Mouse (Mus musculus): ENCODE measurements around the gene Manba.

The Manba gene

DNA sequence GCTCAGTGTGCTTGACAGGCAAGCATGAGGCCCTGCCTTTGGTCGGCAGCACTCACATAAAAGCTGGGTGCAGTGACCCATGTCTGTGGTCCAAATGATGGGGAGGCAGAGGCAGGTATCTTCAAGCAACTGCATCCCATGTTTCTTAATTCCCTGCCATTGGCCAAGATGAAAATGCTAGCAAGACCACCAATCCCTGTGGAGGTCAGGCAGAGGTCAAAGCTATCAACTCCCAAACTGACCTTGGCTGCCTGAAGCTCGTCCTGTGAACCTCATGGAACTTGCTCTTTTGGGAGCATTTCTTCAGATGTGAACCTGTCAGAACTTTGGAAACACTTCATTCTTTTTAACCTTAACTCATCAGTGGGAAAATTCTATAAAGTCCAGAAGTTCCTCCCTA, 46.4 kb downstream of the Manba start:
- no peak for DNase-seq

DNA sequence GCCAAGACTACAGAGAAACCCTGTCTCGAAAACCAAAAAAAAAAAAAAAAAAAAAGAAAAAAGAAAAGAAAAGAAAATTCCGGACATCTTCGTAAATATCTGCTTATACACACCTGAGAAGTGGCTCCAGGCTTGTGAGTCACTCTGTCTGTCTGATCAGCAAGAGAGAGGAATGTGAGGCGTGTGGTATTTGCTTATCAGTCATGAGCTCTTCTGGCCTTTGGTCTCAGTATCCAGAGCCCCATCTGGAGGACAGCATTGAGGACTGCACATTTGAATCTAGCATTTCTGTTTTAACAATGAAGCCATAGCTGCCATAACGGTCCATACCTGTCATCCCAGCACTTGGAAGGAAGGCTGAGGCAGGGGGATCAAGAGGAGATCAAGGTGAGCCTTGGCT, 48.7 kb downstream of the Manba start:
- peak in 1 of 2 experiments; percentile 16 for DNase-seq

- DNase-seq: no peak
These were observed 61.0 kb downstream of the Manba start for GRCm38 (mm10) chr3:135546212-135546923.

DNA sequence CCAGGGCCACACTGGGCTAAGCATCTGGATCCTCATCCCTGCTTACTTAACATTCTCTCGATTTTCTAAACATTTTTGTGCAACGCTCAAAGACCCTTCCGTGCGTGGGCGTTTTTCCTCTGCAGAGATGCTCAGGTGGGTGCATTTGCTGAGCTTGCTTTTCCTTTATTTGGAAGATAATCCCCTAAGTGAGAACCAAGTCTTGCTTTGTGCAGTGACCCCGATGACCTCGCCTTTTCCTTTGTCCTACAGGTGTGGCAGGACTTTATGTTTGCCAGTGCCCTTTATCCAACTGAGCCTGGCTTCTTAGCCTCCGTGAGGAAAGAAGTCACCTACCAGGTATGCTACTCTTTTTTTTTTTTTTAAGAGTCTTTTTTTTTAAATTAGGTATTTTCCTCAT, 61.9 kb downstream of the Manba start:
- no peak for DNase-seq

- no peak for DNase-seq
These were observed 67.5 kb downstream of the Manba start for GRCm38 (mm10) chr3:135552874-135553273.

DNA sequence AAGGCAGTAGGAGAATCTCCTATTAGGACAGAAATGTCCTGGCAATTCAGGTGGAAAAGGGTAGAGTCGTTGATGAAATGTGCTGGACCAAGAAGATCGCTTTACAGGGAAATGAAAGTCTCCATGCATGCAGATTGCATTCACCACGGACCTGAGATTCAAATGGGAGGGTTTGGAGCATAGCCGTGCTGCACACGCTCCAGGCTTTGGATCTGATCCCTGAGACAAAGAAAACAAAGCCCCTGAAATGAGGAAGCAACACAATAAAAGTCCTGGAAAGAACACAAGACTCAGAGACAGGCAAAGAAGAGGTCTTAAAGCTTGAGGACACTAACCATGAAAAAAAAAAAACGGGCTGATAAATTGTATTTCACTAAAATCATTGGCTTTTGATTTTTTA, 69.8 kb downstream of the Manba start:
- DNase-seq: no peak

GRCm38 (mm10) chr3:135556052-135556587, 70.7 kb downstream of the Manba start:
- DNase-seq: no peak

GRCm38 (mm10) chr3:135556851-135557662, 71.6 kb downstream of the Manba start:
- no peak for DNase-seq

- no peak for DNase-seq
These were observed 76.6 kb downstream of the Manba start for GRCm38 (mm10) chr3:135562036-135562435.

GRCm38 (mm10) chr3:135563163-135563689, 77.8 kb downstream of the Manba start:
- DNase-seq: no peak

DNA sequence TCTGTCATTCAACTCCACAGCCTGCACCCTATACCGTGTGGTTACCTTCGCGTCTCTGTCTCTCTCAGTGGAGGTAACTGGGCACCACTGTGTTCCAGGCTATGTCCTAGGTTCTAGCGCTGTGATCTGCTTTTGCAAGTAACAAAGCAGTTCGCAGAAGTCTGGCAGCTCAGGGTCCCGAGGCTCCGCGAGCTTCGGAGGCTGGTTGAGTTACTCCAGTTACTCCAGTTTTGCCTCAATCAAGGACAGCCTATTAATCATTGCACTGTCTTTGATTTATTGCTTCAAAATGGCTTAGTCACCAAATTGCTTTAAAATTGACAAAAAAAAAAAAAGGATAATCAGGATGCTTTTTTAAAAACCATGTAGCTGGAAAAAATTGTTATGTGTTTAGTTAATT, 79.3 kb downstream of the Manba start:
- DNase-seq: no peak

- DNase-seq: no peak
These were observed 79.9 kb downstream of the Manba start for GRCm38 (mm10) chr3:135565306-135565705.

- DNase-seq: no peak
These were observed 82.5 kb downstream of the Manba start for GRCm38 (mm10) chr3:135567888-135568287.

DNA sequence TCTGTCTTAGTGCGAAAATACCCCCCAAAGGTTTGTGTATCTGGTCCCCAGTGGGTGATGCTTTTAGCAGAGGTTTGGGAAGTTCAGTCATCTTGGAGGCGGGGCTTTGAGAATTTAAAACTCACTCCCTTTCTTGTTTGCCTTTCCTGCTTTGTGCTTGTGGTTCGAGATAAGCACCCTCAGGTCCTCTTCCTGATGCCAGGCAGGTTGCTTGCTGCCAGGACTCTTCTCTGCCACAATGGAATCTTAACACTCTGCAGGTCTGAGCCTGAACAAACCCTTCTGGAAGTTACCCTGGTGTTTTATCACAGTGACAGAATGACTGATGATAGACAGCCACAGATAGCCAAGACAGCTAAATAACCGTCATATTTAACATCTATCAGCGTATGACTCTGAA, 83.2 kb downstream of the Manba start:
- no peak for DNase-seq

DNA sequence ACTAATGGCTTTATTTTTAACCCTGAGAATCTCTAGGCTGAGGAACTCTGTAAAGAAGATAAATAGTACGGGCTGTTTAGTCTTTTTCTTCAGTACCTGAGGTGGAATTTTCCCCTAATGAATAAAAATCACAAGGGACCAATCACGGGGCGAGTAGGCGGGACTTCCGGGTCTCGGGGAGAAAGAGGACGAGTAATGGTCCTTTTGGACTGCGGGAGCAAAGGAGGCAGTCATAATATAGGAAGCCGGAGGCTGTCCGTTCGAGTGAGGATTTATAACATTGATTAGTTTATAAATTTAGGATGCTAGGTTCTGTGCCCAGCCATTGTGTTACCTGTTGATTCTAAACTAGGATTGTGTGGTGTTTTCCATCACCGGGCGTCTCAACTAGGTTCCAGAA, 86.1 kb downstream of the Manba start:
- peak; percentile 35 to 66 for DNase-seq

DNA sequence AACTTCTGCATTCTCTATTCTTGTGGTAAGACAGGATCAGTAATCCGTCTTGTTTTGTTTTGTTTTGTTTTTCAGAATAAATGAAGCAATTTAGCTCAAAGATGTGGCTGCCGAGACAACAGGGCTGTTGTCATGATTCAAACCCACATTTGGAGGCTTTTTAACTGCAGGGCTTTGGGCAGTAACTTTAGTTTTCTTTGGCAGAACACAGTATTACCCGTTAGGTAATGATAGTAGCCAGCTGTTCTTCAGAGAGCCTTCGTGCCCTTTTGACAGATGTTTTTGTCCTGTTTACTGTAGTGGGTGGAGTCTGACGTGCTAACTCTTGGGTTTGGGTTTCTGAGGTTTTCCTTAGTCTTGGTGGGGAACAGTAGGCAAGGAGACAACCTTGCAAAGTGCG, 87.6 kb downstream of the Manba start:
- DNase-seq: peak in 1 of 2 experiments; percentile 20

GRCm38 (mm10) chr3:135575126-135575525, 89.7 kb downstream of the Manba start:
- no peak for DNase-seq

DNA sequence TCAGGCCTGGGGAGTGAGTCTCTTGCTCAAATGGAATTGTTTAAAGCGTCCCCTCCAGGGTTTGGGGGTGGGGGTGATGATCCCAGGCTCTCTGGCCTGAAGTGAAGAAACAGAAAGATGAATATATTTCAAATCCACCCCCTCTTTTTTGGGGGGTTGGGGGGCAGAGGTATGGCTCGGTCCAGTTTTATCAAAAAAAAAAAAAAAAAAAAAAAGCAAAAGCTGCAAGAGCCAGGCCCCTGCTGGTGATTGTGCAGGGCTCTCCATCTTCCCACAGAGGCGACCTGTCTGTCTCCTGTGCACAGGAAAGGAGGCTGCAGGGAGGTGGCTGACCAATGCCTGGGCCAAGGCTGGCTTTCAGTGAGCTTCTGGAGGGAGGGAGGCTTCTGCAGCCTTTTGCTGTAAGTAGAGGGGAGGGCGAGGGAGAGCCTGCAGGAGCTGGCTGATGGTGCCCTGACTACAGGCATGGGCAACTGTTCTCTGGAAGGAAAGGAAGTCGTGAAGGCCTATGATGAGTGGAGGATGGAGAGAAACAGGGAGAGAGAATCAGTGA, 93.3 kb downstream of the Manba start:
- no peak for DNase-seq

DNA sequence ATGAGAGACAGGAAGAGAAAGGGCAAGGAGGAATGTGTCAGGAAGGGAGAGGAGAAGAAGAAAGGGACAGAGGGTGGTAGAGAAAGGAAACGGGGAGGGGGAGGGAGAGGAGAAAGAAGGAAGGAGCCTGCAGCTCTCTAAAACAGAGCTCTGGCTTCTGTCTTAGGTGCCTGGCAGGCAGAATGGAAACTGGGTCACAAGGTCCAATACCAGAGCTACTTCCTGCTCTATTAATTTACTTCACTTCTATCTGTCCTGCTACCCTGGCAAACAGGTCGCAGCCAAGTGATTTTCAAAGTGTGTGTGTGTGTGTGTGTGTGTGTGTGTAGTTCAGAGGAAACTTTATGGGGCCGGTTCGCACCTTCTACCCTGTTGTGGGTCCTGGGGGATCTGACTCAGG, 93.8 kb downstream of the Manba start:
- DNase-seq: peak in 1 of 2 experiments; percentile 35

DNA sequence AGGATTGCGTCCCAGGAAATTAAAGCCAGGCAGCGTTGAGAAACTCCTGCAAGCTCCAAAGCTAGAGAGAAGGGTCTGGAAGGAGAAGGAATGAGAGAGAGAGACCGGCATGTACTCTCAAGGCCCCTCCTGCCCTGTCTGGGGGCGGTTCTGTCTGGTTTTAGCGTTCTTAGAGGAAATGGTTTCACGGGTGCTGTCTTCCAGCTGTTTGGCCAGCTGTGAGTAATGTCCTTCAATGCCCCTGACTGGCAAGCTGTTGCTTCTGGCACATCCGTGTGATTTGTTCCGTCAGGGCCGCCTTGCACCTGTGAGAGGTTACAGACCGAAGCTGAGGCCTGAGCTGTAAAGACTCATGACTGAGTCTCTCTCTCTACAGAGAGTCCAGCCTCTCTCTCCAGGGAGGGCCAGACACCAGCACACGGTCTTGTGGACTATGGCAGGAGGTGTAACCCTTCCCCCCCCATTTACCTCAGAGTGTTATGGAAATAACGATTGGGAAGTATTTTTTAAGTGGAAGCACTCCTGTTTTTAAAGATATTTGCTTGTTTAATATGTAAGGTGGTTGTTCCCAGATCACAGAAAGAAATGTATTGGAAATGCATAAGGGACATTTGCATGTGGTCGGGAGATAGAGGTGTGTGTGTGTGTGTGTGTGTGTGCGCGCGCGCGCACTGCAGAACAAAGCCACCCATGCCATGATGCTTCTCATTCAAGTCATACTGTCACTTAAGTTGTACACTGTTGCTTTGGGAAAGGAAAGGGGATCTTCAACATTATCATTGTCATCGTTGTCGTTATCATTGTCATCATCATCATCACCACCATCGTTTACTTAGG, 95.2 kb downstream of the Manba start:
- peak in 1 of 2 experiments; percentile 13 for DNase-seq

DNA sequence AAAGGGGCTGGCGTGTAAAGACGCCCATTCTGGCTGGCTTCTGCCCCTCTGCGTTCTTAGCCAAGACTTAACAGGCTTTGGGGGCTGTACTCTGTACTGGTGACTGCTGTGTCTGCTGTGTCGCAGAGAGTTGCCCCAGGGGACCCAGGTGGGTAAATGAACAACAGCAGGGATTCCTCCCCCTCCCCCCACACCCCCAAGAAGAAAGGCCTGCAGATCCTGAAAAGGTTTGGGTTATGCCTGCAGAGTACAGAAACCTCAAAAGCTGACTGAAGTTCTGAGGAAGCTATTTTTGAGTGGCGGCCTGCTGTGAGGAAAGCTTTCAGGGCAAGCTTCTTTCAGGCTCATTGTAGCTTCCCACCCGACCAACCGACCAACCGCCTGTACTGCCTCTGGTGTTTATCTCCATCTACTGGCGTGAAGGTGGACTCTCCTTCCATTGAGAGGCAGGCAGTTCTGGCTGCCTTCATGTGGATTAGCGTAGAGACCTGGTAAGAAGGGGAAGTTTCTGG, 96.3 kb downstream of the Manba start:
- DNase-seq: peak; percentile 22 to 27

- DNase-seq: peak; percentile 28 to 56
These were observed 96.8 kb downstream of the Manba start for GRCm38 (mm10) chr3:135582246-135582645.

Measured in kidney, postnatal 36 days (tissue).